Mouse (Mus musculus) urinary bladder, postnatal 25 days (tissue): Measurements from ENCODE around the gene Stk19.
"Not testable (repeated sequence)": the region's sequence is repeated elsewhere in the genome, so short reads cannot be mapped to it uniquely, and the experiment has no call there.

Experiments
- DNase-seq: peaks from one replicate; pipeline ENCODE4 v3.0.0; 2022; ENCODE audit warnings: low spot score

Gene Stk19

GRCm38 (mm10) chr17:34797211-34797995 is 39.3 kb downstream of the Stk19 start:
- not testable (repeated sequence) for DNase-seq

- no peak for DNase-seq
Measured at GRCm38 (mm10) chr17:34796311-34797140, 40.2 kb downstream of the Stk19 start.

GRCm38 (mm10) chr17:34795633-34796032 is 41.1 kb downstream of the Stk19 start:
- peak; percentile 52 for DNase-seq

DNA sequence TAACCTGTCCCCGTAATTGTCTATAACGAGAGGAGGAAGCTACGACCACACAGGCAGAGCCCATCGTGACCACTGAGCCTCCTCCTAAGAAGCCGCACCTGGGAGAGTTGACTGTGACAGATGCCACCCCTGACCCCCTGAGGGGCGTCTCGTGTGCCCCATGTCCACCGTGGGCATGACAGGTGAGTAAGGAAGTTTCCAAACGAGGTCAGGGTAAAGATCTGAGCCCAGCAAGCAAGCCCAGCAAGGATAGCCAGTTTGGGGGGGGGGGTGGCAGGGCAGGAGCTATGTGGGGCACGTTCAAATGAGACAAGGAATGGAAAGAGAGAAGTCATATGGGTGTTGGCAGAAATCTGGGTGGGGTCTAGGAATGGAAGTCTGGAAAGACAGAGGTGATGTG is 41.7 kb downstream of the Stk19 start:
- DNase-seq, result no peak

- no peak for DNase-seq
Measured at GRCm38 (mm10) chr17:34777680-34778325, 58.9 kb downstream of the Stk19 start.
